Mouse (Mus musculus): Measurements from ENCODE around the gene Shank2.

The Shank2 gene

DNA sequence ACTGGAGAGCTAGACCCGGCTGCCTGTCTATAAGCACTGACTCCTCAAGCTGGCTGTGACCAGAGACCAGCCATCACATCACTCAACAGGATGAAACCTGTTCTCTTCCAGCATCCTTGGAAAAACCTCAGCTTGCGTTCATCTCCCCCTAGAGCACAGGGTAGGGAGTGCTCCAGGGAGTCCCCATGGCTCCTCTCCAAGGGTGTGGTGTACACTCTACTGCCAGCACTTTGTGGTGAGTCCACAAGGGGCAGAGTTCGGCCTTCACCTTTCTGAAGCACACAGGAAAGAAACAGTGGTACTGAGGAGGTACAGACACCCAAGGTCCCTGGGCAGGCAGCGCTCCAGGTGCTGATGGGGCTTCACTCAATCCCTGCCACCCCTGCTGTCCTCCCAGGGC is 414.1 kb downstream of the Shank2 start:
- no peak for DNase-seq (ENCODE audit: low read depth, low spot score)

DNA sequence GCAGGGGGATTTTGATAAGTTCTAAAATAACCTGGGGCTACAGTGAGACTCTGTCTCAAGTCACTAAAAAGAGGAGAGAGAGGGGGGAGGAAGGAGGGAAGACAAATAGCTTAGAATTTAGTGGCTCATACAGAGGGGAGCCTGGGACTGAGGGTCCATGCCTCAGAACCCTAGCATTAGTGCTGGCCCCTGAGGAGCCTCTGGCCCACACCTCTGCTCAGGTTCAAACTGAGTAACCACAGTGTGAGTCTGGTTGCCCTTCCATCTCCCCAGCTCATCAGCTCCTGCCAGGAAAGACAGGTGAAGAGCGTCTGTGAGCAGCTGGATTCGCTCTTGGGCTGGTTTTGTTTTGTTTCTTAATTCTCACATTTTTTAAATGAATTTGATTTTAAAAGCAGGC is 415.5 kb downstream of the Shank2 start:
- no peak for DNase-seq (ENCODE audit: low read depth, low spot score)

DNA sequence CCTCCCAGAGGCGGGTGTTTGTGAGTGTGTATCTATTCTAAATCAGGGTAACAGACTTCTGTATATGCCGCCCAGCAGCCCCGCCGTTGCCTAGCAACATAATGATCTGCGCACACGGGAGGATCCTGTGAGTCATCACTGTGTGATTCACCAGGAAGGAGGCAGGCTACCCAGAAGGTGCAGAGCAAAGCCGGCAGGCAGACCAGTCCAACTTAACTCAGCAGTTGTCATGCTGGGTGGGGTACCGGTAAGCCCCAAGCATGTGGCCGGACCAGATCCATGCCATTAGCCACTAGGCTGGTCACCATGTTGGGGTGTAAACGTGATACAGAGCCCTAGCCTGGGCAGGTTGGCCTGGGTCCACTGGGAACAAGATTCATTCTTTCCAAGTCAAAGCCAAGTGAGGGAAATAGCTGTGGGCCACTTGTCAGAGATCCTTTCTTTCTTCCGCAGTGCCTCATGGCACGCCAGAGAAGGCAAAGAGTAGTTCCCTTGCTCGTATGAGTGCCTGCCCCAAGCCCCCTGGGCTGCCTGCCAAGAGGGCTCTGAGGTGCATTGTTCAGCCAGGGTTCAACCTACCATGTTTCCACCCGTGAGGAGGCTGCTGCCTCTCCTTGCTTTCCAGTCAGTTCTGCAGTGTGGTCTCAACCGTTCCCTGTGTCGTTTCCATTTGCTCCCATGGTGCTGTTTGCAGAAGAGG is 416.1 kb downstream of the Shank2 start:
- DNase-seq (ENCODE audit: low read depth, low spot score) = peak; percentile 97

DNA sequence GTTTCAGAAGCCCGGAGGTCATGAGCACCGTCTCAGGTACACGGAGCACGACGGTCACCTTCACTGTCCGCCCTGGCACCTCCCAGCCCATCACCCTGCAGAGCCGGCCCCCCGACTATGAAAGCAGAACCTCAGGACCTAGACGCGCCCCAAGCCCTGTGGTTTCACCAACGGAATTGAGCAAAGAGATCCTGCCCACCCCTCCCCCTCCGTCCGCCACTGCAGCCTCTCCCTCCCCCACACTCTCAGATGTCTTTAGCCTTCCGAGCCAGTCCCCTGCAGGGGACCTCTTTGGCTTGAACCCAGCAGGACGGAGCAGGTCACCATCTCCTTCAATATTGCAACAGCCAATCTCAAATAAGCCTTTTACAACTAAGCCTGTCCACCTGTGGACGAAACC is 418.8 kb downstream of the Shank2 start:
- DNase-seq (ENCODE audit: low read depth, low spot score) = no peak

DNA sequence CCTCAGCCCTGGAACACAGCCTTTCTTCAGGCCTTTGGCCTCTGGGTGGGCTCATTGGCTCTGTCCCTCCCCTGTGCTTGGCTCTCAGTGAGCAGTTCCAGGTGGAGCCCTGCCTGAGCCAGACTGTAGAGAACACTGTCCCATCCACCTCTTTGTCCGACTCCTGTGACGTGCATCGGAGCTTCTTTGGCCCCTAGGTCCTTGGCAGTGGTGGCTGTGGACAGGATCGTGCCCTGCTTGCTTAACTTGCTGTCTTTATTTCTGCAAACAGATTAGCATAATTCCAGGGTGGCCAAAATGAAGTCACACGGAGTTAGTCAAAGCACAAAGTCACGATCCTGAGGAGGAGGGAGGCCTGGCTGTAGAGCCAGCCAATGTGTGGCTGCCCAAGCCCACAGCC is 419.8 kb downstream of the Shank2 start:
- DNase-seq (ENCODE audit: low read depth, low spot score) = no peak

DNA sequence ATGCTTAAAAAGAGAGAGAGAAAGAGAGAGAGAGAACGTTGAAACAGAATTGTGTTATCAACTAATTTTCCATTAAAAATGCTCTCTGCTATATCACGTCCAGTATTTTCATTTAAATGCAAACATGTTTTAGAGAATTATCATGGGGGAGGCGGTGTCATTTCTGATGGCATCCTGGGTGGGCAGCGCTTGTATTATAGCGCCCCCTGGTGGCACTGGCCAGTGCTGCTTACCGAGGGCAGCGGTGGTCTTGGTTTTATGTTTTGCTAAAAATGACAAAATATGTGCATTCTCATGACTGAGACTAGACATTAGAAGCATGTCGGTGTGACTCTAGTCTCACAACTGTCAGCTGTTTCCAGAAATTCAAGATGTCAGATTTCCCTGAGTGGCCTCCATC is 424.2 kb downstream of the Shank2 start:
- no peak for DNase-seq (ENCODE audit: low read depth, low spot score)

DNA sequence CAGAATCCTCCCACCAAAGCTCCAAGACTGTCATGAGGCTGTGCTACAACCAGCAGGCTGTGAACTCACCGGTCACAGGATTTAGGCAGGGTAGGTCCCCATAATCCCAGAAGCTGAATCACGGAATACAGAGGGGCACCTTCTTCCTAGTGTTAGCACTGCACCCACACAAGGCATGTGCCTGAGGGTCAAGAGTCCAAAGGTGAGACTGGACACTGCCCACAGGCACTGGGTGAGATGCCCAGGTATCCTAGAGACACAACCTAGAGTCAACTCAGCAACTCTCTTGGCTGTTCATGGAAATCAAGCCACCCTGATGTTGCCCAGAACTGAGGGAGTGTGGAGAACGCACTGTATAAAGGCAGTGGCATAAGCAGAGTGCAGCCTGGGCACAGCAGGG is 424.9 kb downstream of the Shank2 start:
- DNase-seq (ENCODE audit: low read depth, low spot score) = no peak

DNA sequence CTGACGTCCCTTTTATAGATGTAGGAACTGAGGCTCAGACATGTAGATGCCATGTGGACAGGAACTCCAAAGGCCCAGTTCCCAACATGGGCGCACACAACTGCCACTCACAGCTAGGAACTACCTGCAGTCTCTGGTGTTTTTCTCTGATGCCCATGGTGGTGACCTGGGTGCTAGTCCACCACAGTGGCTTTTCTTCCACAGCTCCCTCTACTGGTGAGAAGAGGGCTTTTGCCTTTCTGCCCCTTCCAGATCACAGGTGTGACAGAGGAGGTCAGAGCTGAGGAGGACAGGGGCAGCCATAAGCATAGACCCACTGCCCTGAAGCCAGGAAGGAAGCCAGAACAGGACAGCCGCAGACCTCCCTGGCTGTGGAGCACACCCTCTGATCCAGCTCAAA is 425.7 kb downstream of the Shank2 start:
- no peak for DNase-seq (ENCODE audit: low read depth, low spot score)

DNA sequence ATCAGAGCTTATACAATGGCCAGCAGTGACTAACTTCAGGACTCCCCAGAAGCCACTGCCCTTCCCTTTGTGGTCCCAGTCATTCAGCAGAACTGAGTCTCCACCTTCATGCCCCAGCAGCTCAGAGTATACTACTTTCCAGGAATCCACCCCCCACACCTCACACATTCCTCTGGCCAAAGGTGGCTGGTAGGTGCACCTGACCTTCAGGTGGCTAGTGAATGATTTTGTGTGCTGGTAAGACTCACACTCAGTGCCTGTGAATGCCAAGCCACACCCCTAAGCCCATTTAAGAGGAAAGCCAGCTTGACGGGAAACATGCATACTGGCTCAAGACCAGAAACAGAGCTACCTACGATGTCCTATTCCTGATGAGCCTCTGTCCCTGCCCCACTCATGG is 431.2 kb downstream of the Shank2 start:
- no peak for DNase-seq (ENCODE audit: low read depth, low spot score)

DNA sequence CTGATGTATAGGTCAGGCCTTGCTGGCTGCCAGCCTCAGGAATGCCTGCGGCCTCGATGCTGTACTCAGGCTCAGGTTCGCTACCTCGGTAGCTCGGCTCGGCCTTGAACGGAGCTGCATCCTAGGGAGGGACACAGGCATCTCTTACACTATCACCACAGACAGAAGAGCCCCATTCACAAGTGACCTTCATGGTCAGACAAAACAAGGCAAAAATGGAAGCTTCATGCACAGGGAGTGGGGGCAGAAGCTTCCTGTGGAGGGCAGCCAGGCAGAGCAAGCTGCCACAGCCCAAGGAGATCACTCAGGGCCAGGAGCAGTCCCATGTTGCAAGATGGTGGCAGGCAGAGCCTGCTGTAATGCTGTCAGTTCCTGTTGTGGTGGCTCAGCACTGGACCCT is 437.1 kb downstream of the Shank2 start:
- DNase-seq (ENCODE audit: low read depth, low spot score) = no peak

DNA sequence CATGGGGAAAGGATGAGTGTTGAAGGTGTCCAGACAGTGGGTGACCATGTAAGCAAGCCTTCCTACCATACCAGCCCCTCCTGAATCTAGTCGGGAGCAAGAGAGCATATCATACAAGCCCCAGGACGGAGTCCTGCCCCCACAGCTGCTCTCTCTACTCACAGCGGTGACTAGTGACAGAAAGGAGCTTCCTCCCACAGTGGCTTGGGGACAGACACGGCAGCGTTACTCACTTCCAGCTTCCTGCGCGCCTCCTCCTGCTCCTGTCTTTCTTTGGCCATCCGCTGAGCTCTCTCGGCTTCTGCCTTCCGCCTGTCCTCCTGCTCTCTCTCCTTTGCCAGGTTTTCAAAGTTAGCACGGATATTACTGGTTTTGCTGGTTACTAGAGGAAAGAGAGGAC is 439.7 kb downstream of the Shank2 start:
- no peak for DNase-seq (ENCODE audit: low read depth, low spot score)

DNA sequence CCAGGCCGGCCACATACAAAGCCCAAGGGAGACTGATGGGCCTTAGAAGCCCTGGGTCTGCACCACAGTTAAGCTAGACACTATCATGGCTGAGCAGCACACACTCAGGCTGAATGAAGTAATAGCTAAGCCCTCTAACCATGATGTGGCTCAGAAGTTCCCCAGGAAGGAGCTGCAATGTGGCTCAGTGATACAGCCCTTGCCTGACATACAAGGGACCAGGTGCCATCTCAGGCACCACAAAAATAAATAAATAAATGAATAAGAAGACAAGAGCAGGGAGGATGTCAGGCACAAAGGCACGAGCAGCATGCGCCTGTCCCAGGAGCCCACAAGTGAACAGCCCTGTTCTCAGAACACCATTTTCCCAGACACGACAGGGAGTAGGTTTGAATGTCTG is 440.2 kb downstream of the Shank2 start:
- DNase-seq (ENCODE audit: low read depth, low spot score) = no peak

DNA sequence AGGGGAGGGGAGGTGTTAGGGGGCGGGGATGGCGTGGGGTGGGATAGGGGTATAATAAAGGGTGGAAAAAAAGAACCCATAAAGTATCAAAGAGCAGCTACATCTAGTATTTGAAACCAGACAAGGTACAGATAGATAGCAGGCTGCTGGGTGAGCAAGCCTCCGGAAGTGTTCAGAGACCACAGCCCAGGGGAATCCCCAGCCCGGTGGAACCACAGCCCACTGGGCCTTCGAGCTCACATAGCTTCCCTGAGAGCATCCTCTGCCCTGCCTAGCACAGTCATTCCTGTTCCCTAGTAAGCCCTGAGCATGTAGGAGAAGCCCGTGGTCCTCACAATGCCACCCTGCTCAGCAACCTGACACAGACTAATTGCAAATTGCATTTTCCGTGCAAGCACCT is 443.1 kb downstream of the Shank2 start:
- DNase-seq (ENCODE audit: low read depth, low spot score) = no peak

DNA sequence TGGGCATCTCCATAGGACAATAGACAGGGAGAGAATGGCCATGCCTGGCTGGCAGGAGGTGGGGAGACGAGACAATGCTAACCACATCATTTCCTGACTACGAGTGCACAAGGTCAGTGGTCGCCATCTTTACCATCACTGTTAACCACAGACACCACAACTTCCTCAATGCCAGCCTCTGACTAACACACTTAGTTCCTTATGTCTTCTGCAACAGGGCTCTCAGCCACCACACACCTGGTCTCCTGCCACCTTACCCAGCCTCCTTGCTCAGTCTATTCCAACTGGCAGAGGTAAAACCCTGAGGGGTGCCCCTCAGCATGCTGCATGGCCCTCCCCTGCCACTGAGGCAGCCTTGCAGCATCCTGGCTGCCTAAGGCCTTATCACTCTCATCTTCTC is 445.4 kb downstream of the Shank2 start:
- DNase-seq (ENCODE audit: low read depth, low spot score) = no peak

DNA sequence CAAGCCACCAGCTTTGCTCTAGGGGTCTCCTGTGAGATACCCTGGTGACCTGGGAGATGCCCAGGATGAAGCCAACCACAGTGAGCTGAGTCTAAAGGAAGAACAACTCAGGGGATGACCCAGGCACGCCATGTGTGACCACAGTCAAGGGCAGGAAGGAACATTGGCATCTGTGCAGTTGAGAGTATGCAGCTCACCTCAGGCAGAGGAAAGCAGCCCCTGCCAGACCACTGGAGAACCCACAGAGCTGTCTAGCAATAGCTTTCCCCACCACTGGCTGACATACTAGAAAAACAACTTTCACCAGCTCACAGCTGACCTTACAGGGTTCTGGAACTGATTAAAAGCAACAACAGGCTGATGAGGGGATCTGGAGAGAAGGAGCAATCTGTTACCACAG is 446.5 kb downstream of the Shank2 start:
- DNase-seq (ENCODE audit: low read depth, low spot score) = no peak

DNA sequence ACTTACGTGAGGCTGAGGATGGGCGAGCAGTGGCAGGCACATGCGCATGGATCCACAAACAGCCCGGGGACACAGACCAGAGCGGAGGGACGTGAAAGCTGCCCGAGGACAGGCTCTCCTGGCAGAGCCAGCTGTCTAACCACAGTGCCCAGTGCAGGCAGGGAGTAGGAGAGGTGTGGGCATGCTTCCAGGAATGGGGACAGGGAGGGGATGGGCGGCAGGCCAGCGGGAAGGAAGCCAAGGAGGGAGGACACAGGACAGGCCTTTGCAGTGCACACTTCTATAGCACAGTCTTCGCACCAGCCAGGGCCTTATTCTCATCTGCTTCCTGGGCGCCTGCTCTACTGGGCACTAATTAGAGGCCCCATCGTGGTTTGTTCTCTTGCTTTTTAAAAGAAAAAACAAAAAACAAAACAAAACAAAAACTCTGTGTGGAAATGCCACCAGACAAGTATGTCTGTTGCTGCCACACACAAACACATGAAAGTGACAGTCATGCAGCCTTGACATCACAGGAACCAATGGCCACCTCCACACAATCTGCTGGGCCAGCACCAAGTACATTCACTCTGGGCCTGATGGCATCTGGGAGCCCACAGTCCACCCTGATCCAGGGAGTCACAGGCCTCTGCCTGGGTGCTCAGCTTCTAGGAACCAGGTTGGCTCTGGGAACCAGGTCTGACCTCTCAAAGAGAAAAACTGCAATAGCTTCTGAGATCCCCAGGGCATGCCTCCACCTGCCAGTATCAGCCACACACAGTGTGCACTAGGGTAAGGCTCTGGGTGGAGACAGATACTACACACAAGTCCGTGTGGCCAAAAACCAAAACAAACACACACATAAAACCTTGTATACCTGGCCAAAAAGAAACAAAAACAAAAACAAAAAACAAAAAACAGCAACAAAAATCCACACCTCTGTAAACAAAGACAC is 448.2 kb downstream of the Shank2 start:
- DNase-seq (ENCODE audit: low read depth, low spot score) = no peak

DNA sequence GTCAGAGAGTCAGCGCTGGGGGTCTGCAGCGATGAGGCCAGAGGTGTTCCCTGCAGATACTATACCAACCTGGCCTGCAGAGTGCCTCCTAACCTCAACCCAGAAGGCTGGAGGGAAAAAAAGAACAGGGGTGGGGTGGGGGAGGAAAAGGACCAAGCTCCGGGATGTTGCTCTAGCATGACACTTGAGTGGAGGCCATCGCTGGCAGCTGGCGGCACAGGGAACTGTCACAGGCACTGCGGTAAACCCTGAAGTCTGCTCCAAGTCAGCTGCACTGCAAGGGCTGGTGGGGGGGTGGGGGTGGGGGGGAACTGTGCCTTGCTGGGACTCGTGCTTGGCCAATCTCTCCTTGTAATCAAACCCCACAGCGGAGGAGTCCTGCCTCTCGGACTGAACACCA is 448.9 kb downstream of the Shank2 start:
- no peak for DNase-seq (ENCODE audit: low read depth, low spot score)

DNA sequence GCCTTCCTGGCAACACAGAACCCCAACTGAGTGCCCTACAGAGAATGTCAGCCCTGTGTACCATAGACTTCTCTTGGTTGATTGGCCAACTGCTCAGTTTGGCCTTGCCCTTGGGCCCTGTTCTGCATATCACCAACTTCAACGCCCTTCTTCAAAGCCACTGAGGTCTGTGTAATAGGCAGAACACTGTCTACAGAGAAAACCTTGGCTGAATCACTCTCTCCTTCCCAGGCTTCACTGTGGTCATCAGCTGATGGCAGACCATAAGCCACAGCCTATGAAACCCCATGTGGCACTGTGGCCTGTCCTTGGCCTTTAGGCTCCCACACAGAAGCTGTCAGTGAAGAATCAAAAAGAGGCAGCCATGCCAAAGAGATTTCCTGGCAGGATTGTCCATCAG is 457.2 kb downstream of the Shank2 start:
- no peak for DNase-seq (ENCODE audit: low read depth, low spot score)

DNA sequence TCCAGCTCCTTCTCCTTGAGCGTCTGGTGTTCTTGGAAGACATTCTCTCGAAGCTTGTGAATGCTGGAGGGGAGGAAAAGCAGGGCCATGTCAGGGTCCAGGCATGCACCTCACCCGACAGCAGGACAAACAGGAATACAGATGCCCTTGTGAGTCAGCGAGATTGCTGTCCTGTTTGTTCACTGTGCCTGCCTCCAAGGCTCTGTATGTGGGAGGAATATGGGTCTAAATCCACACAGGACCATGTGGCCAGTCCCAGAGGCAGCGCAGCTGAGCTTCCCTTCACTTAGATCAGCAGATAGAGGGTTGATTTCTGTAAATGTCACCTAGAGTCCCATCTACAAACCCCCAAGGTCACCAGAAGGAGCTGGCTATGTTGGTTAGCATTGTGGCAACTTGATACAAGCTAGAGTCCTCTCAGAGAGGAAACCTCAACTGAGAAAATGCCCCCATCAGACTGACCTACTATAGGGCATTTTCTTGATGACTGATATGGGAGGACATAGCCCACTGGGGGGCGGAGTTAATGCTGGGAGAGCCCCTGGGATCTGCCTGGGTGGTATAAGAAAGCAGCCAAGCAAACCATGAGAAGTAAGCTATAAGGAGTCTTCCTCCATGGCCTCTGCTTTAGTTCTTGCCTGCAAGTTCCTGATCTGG is 459.6 kb downstream of the Shank2 start:
- DNase-seq (ENCODE audit: low read depth, low spot score) = no peak

DNA sequence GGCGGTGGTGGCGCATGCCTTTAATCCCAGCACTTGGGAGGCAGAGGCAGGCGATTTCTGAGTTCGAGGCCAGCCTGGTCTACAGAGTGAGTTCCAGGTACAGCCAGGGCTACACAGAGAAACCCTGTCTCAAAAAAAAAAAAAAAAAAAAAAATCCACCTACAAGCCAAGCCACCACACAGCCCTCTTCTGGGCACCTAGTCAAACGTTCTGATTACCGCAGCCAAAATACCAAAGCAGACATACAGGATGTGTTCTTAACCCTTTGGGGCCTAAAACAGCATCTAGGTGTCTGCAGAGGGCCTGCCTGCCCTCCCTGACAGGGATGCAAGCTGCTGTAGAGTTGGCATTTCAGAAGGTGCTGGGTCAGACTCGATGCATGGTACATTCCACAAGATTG is 460.8 kb downstream of the Shank2 start:
- no peak for DNase-seq (ENCODE audit: low read depth, low spot score)

DNA sequence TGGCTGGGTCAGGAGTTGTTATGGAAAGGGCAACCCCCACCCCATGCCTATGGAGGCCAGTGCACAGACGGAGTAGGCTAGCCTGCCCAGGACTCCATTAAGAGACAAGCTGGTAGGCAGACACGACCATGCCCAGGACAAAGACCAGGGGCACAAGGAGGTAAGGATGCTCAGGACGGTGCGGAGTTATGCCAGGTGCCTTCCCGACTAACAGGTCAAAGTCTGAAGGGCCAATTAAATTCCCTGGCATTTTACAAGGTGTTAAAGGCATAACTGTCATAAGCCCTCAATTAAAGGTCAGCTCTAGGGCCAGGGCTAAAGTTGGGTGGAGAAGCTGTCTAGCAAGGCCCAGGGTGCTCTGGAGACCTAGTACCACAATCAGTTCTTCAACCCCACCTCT is 467.0 kb downstream of the Shank2 start:
- DNase-seq (ENCODE audit: low read depth, low spot score) = no peak

DNA sequence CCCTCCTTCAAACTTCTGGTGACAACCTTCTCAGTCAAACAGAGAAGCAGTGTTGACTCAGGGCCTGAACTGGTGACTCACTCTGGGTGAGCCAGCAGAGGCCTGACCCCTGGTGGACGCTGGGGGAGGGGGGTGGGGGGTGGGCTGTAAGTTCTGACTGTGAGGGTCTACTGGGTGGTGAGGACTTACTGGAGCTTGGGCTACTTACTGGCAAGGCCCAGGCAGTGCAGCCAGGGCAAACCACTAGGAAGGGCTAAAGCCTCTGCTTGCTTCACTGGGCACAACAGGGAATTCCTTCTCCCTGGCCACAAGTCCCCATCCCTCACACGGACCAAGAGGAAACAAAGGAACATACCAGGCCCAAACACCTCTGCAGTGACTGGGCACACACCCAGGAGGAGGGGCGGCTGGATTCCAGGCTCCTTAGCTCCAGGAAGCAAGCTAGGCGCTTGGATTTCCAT is 467.5 kb downstream of the Shank2 start:
- no peak for DNase-seq (ENCODE audit: low read depth, low spot score)

Data from telencephalon, adult 2 months (tissue).